Mouse (Mus musculus) CH12.LX (cell line): ENCODE results near the gene Nudc. TPM values are rescaled to one million over a fixed set of nuclear protein-coding genes. Genes with fewer than 3 reads are reported as not detected.

ENCODE experiments used
- DNase-seq: peaks from one replicate; pipeline ENCODE4 v3.0.0-alpha.2; 2013; ENCODE audit errors: extremely low read depth
- H3K27ac ChIP-seq: 2 replicates; pipeline ENCODE4 v1.5.1; 2012; ENCODE audit warnings: low read depth, mild to moderate bottlenecking, control low read depth, moderate library complexity; ENCODE audit not compliant: insufficient read depth
- H3K27me3 ChIP-seq: replicated peaks from 2 replicates; pipeline ENCODE3; 2012; ENCODE audit warnings: inconsistent platforms
- H3K36me3 ChIP-seq, 2 experiments: replicated peaks in 1 of 2; 2 replicates each; pipeline versions ENCODE3 to v1.6.1; 2012; ENCODE audit warnings: inconsistent platforms in 1 of 2, low read length in 1 of 2, mild to moderate bottlenecking in 1 of 2, mixed read lengths in 1 of 2, moderate library complexity in 1 of 2; ENCODE audit not compliant: control insufficient read depth in 1 of 2, insufficient read depth in 1 of 2
- H3K4me1 ChIP-seq, 2 experiments: 2 replicates each; pipeline ENCODE4 v1.6.1; 2012; ENCODE audit warnings: inconsistent platforms in 1 of 2, moderate library complexity in 1 of 2; ENCODE audit not compliant: insufficient read depth in 2 of 2, control insufficient read depth in 1 of 2
- H3K4me2 ChIP-seq: 2 replicates; pipeline ENCODE4 v1.6.1; 2012; ENCODE audit warnings: low read depth, mild to moderate bottlenecking, control low read depth; ENCODE audit not compliant: poor library complexity, insufficient read depth, severe bottlenecking
- H3K4me3 ChIP-seq, 3 experiments: fragments of 150-350 bp in 1 of 3; sonication (generic) in 1 of 3; replicated peaks in 1 of 3; 2 replicates each; pipeline versions ENCODE3 to v1.5.1; 2011 to 2012; ENCODE audit warnings: low read depth in 2 of 3, low read length in 2 of 3, mild to moderate bottlenecking in 2 of 3, moderate library complexity in 2 of 3, control low read depth in 1 of 3, improper control_type of control experiment in 1 of 3, inconsistent platforms in 1 of 3, mixed read lengths in 1 of 3; ENCODE audit not compliant: poor library complexity in 1 of 3
- H3K79me2 ChIP-seq: replicated peaks from 2 replicates; pipeline ENCODE4 v1.6.1; 2012; ENCODE audit warnings: mild to moderate bottlenecking, moderate library complexity; ENCODE audit not compliant: control insufficient read depth, poor library complexity, insufficient read depth, severe bottlenecking; ENCODE audit errors: extremely low read depth
- H3K9ac ChIP-seq: 2 replicates; pipeline ENCODE4 v1.6.1; 2012; ENCODE audit warnings: low read depth, mild to moderate bottlenecking, control low read depth, moderate library complexity; ENCODE audit not compliant: insufficient read depth
- H3K9me3 ChIP-seq: replicated peaks from 2 replicates; pipeline ENCODE3; 2012; ENCODE audit warnings: low read length, inconsistent platforms, mixed read lengths
- BHLHE40 ChIP-seq: IDR thresholded peaks from 2 replicates; pipeline ENCODE4 v1.6.1; 2011; ENCODE audit warnings: mild to moderate bottlenecking, low read depth, low read length, improper control_type of control experiment
- CHD1 ChIP-seq: IDR thresholded peaks from 2 replicates; pipeline ENCODE4 v1.6.1; 2012; ENCODE audit warnings: low read depth, low read length, improper control_type of control experiment, inconsistent platforms
- CTCF ChIP-seq, 2 experiments: IDR thresholded peaks in 1 of 2; conservative IDR thresholded peaks in 1 of 2; 2 replicates each; pipeline ENCODE4 v1.5.1; 2011 to 2012; ENCODE audit warnings: low read depth in 2 of 2, low read length in 2 of 2, improper control_type of control experiment in 1 of 2, inconsistent platforms in 1 of 2, mild to moderate bottlenecking in 1 of 2, moderate library complexity in 1 of 2
- E2F4 ChIP-seq: IDR thresholded peaks from 2 replicates; pipeline ENCODE4 v1.6.1; 2011; ENCODE audit warnings: low read depth, low read length, improper control_type of control experiment; ENCODE audit not compliant: insufficient replicate concordance
- ETS1 ChIP-seq: conservative IDR thresholded peaks from 2 replicates; pipeline ENCODE4 v1.6.1; 2012; ENCODE audit warnings: low read depth, mild to moderate bottlenecking, inconsistent platforms, low read length, improper control_type of control experiment, moderate library complexity
- GABPA ChIP-seq: IDR thresholded peaks from 2 replicates; pipeline ENCODE4 v1.6.1; 2012; ENCODE audit warnings: low read depth, low read length, improper control_type of control experiment, inconsistent platforms; ENCODE audit not compliant: insufficient replicate concordance
- IRF4 ChIP-seq: IDR thresholded peaks from 2 replicates; pipeline ENCODE4 v1.6.1; 2014; ENCODE audit warnings: low read depth, mild to moderate bottlenecking, inconsistent platforms, low read length, improper control_type of control experiment
- JUND ChIP-seq: conservative IDR thresholded peaks from 2 replicates; pipeline ENCODE4 v1.6.1; 2011; ENCODE audit warnings: low read depth, low read length, improper control_type of control experiment
- MAZ ChIP-seq: IDR thresholded peaks from 2 replicates; pipeline ENCODE4 v1.6.1; 2012; ENCODE audit warnings: low read depth, mild to moderate bottlenecking, inconsistent platforms, low read length, improper control_type of control experiment, moderate library complexity
- MXI1 ChIP-seq: IDR thresholded peaks from 2 replicates; pipeline ENCODE4 v1.6.1; 2011; ENCODE audit warnings: mild to moderate bottlenecking, low read depth, low read length, improper control_type of control experiment
- PAX5 ChIP-seq: IDR thresholded peaks from 2 replicates; pipeline ENCODE4 v1.6.1; 2012; ENCODE audit warnings: low read length, inconsistent platforms, mixed read lengths
- POLR2A ChIP-seq: IDR thresholded peaks from 2 replicates; pipeline ENCODE4 v1.6.1; 2011; ENCODE audit warnings: low read depth, mild to moderate bottlenecking, improper control_type of control experiment, low read length
- POLR2AphosphoS2 ChIP-seq: IDR thresholded peaks from 2 replicates; pipeline ENCODE4 v1.6.1; 2011; ENCODE audit warnings: low read depth, low read length, improper control_type of control experiment
- RCOR1 ChIP-seq: conservative IDR thresholded peaks from 2 replicates; pipeline ENCODE4 v1.6.1; 2012; ENCODE audit warnings: low read depth, mild to moderate bottlenecking, inconsistent platforms, low read length, improper control_type of control experiment
- SMC3 ChIP-seq: IDR thresholded peaks from 2 replicates; pipeline ENCODE4 v1.6.1; 2011; ENCODE audit warnings: low read depth, low read length, improper control_type of control experiment
- TBP ChIP-seq: conservative IDR thresholded peaks from 2 replicates; pipeline ENCODE4 v1.6.1; 2011; ENCODE audit warnings: low read depth, low read length, improper control_type of control experiment
- UBTF ChIP-seq: IDR thresholded peaks from 2 replicates; pipeline ENCODE4 v1.6.1; 2012; ENCODE audit warnings: low read depth, mild to moderate bottlenecking, inconsistent platforms, low read length, improper control_type of control experiment, moderate library complexity
- USF1 ChIP-seq: IDR thresholded peaks from 2 replicates; pipeline ENCODE4 v1.6.1; 2014; ENCODE audit warnings: low read depth, mild to moderate bottlenecking, inconsistent platforms, low read length, improper control_type of control experiment
- ZKSCAN1 ChIP-seq: IDR thresholded peaks from 2 replicates; pipeline ENCODE4 v1.6.1; 2012; ENCODE audit warnings: low read depth, inconsistent platforms, low read length, improper control_type of control experiment, borderline replicate concordance
- ZNF384 ChIP-seq: IDR thresholded peaks from 2 replicates; pipeline ENCODE4 v1.6.1; 2012; ENCODE audit warnings: low read depth, low read length, improper control_type of control experiment, inconsistent platforms
- dilution Hi-C: fragments of 300-500 bp; cut with MboI; formaldehyde crosslinking; loops from 2 replicates; pipeline ENCODE4 v1.14.3; 2020; ENCODE audit warnings: low sequenced_read_pairs; ENCODE audit not compliant: extremely low pct_unique_long_range_greater_than_20kb, extremely low pct_ligation_motif_present
- in situ Hi-C: fragments of 300-500 bp; cut with MboI; formaldehyde crosslinking; loops from 3 replicates; pipeline ENCODE4 v1.14.3; 2019; ENCODE audit warnings: low sequenced_read_pairs, low pct_ligation_motif_present, low pct_unique_long_range_greater_than_20kb, mixed read lengths
- polyA plus RNA-seq: library from polyadenylated mRNA; unstranded; fragments of >175 nt; gene quantifications from 2 replicates; pipeline ENCODE4 v1.2.1, GENCODE M21; 2012; ENCODE audit warnings: low read depth; ENCODE audit not compliant: insufficient read length
- total RNA-seq, 2 experiments: library from RNA; depleted of rRNA; stranded (reverse); fragments of 300-350 nt in 1 of 2; fragments of >200 nt in 1 of 2; gene quantifications; 2 replicates each; pipeline ENCODE4 v1.2.3; 2012 to 2014

Gene Nudc
- total and polyA plus RNA-seq, 3 experiments = 199 to 718 (median 408) TPM

DNA sequence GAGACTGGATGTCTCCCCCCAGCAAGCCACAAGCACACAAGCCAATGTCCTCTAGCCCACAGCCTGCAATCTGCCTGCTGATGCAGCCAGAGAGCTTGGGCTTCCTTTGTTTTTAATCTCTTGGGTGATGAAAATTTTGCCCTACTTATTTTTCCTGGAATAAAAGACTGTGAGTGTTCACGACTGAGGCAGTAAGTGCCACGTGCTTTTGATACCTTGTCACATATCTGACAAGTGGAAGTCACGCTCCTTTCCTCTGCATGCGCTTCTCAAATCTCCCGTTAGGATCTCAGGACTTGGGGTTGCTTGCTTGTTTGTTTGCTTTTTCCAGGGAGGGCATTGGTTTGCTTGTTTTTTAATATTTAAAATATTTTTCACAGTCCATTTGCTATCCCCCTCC, 41.5 kb downstream of the Nudc start:
- no peaks in the 10 kb centered on the region for H3K36me3 ChIP-seq
- no peak overlapping the region for H3K4me2 ChIP-seq
- dilution Hi-C loops (no loop called here), in situ Hi-C loops (no loop called here)
- no peaks in the 10 kb centered on the region for H3K79me2 ChIP-seq
- H3K27me3 ChIP-seq = peaks cover 85% of the 10 kb centered on the region
- no peaks in the 10 kb centered on the region for H3K9me3 ChIP-seq
- no peak for DNase-seq
- no peak for TF ChIP-seq POLR2AphosphoS2
- TF ChIP-seq ETS1 = no peak
- TF ChIP-seq PAX5 = no peak
- no peak for TF ChIP-seq POLR2A
- TF ChIP-seq GABPA = no peak
- TF ChIP-seq MAZ = no peak
- no peak for TF ChIP-seq ZKSCAN1
- no peak for TF ChIP-seq ZNF384
- no peak for TF ChIP-seq E2F4
- TF ChIP-seq USF1 = no peak
- no peak for TF ChIP-seq UBTF
- TF ChIP-seq CHD1 = no peak
- no peak for TF ChIP-seq CTCF (conservative IDR thresholded peaks at IDR 0.05 in 1 of 2, IDR thresholded peaks at IDR 0.05 in 1 of 2; ENCODE audit: low read depth in 2 of 2, low read length in 2 of 2)
- no peak for TF ChIP-seq RCOR1
- TF ChIP-seq BHLHE40 = no peak
- TF ChIP-seq MXI1 = no peak
- H3K4me1 ChIP-seq = peaks cover 0 to 4% of the 10 kb centered on the region in 2 experiments; a peak in 2 of 4 replicates
- H3K4me3 ChIP-seq = no peak overlapping the region
- no peak overlapping the region for H3K27ac ChIP-seq
- H3K9ac ChIP-seq = no peak overlapping the region

DNA sequence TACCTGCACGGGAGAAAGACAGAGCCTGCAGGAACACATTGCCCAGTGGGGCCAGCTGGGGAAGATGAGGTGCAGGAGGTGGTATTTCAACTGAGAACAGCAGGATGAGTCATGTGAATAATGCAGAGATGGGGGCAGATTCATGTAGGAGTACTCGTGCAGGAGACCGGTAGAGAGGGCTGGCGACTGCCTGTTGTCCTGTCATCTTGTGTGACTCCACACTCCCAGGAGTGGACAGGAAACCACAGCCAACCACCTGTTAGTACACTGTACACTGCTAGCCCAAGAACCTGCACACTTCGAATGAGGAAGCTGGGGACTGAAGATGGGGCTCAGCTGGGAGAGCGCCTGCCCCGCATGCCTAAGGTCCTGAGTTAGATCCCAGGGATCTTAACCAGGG, 44.3 kb downstream of the Nudc start:
- Histone ChIP-seq H3K4me1 (peaks cover 0 to 4% of the 10 kb centered on the region in 2 experiments; a peak in 2 of 4 replicates), H3K9ac (no peak overlapping the region), H3K27me3 (peaks cover 89% of the 10 kb centered on the region), H3K4me2 (no peak overlapping the region), H3K27ac (no peak overlapping the region), H3K9me3 (no peaks in the 10 kb centered on the region), H3K4me3 (no peak overlapping the region), H3K79me2 (no peaks in the 10 kb centered on the region), H3K36me3 (no peaks in the 10 kb centered on the region)
- no peak for DNase-seq
- in situ Hi-C loops (no loop called here), dilution Hi-C loops (no loop called here)
- no peak for TF ChIP-seq SMC3
- TF ChIP-seq GABPA = no peak
- TF ChIP-seq UBTF = no peak
- TF ChIP-seq IRF4 = no peak
- TF ChIP-seq BHLHE40 = no peak
- no peak for TF ChIP-seq TBP
- TF ChIP-seq E2F4 = no peak
- TF ChIP-seq MAZ = no peak
- TF ChIP-seq JUND = no peak
